1 mouse cellular context compared by ENCODE assay signal in the genomic region with DNA sequence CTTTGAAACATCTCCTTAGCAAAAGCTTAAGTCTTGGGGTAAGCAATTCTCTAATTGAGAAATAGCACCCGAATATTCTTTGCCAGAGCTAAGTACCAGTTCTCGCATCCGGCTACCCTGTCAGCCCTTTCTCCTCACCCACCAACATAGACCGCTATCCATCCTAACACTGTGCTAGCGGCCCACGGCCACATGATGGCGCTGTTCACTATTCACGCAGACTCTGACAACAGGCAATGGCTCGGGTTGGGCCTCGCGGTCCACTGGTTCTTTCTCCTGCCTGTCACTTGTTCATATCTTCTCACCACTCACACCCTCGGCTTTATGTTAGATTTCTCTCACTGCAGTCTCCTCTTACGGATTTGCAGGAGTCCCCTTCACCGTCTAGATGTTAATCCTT.
TF ChIP-seq lines count a peak whose summit lies in the region.

No protein-coding gene starts in this region.

TF ChIP-seq in CH12.LX, 34 proteins besides CTCF, POLR2A, EP300 and RAD21 (continued from another document):
- TF ChIP-seq SMC3 (IDR thresholded peaks at IDR 0.05; ENCODE audit: low read depth, low read length) (peak; percentile 83), ZNF384 (IDR thresholded peaks at IDR 0.05; ENCODE audit: low read depth, low read length) (no peak)
TF ChIP-seq in CH12.LX: peak in this region for 2.
